Mouse (Mus musculus) hindbrain, embryonic 14.5 days (tissue): ENCODE results near the gene Fam222a. TPM values are rescaled to one million over a fixed set of nuclear protein-coding genes. Genes with fewer than 3 reads are reported as not detected.

Source experiments
- ATAC-seq: fragments of 200-750 bp; cut with Nextera tagmentation; 2 replicates; pipeline ENCODE4 v1.8.0; 2017; ENCODE audit warnings: moderate number of reproducible peaks, mild to moderate bottlenecking, moderate TSS enrichment, moderate library complexity; ENCODE audit not compliant: low FRiP score
- DNase-seq: peaks from one replicate; pipeline ENCODE4 v3.0.0-alpha.2; 2015; ENCODE audit warnings: low spot score
- H3K27ac ChIP-seq: fragments of 300-500 bp; sonication (generic); 2 replicates; pipeline ENCODE4 v1.5.1; 2014; ENCODE audit warnings: mild to moderate bottlenecking, moderate library complexity
- H3K27me3 ChIP-seq: fragments of 300-500 bp; sonication (generic); 2 replicates; pipeline ENCODE4 v1.6.1; 2014; ENCODE audit warnings: mild to moderate bottlenecking, low read length, mixed read lengths; ENCODE audit not compliant: control insufficient read depth, insufficient read depth
- H3K36me3 ChIP-seq: fragments of 300-500 bp; sonication (generic); replicated peaks from 2 replicates; pipeline ENCODE4 v1.6.1; 2014; ENCODE audit not compliant: control insufficient read depth, insufficient read depth
- H3K4me1 ChIP-seq: fragments of 300-500 bp; sonication (generic); replicated peaks from 2 replicates; pipeline ENCODE4 v1.6.1; 2014; ENCODE audit warnings: antibody characterized with exemption, low read length, mixed read lengths; ENCODE audit not compliant: control insufficient read depth, insufficient read depth
- H3K4me2 ChIP-seq: fragments of 300-500 bp; sonication (generic); replicated peaks from 2 replicates; pipeline ENCODE4 v1.6.1; 2014; ENCODE audit warnings: mild to moderate bottlenecking, moderate library complexity
- H3K4me3 ChIP-seq: fragments of 300-500 bp; sonication (generic); replicated peaks from 2 replicates; pipeline ENCODE4 v1.5.1; 2014; ENCODE audit warnings: mild to moderate bottlenecking, low read length
- H3K9ac ChIP-seq: fragments of 300-500 bp; sonication (generic); 2 replicates; pipeline ENCODE4 v1.6.1; 2014
- H3K9me3 ChIP-seq: fragments of 300-500 bp; sonication (generic); 2 replicates; pipeline ENCODE4 v1.6.1; 2016; ENCODE audit warnings: low read length; ENCODE audit not compliant: control insufficient read depth
- WGBS: fragments of 180-500 bp; shearing (Covaris S2); extraction: QIAGEN DNeasy Blood & Tissue Kit; methylation state at CpG from one replicate; pipeline ENCODE4 v1.1.7; 2014; 5-methylcytosine and 5-hydroxymethylcytosine counted together
- polyA plus RNA-seq: library from polyadenylated mRNA; unstranded; fragments of >200 nt; fragmentation: Nextera tagmentation; extraction: Ambion mirVana; gene quantifications from 2 replicates; pipeline ENCODE4 v1.2.1, GENCODE M21; 2014

Gene Fam222a
- polyA plus RNA-seq, 1 experiment from 2014 or later, result 6.6 TPM

DNA sequence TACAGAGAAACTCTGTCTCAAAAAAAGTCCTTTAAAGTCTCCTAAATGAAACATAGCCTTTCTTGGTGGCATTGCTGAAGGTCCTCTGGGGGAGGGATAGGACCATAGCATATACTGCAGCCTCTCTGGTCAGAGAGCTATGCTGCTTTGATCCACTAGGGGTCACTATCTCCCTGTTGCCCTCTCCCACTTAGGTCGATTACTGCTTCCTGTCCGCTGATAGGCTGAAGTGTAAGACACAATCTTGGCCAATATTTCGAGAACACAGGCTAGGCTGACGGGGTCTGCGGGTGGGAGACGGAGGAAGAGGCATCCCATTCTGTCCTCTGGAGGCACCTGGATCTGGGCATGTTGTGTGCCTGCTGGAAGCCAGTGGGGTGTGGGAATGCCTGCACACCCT lies 52.5 kb downstream of the Fam222a start:
- Histone ChIP-seq H3K36me3 (no peaks in the 10 kb centered on the region), H3K4me2 (no peak overlapping the region), H3K27ac (no peak overlapping the region), H3K27me3 (no peaks in the 10 kb centered on the region), H3K9ac (no peak overlapping the region), H3K4me1 (no peaks in the 10 kb centered on the region), H3K9me3 (no peaks in the 10 kb centered on the region), H3K4me3 (no peak overlapping the region)
- no peak for DNase-seq
- no peak for ATAC-seq
- WGBS, result 41% methylated on average over 6 of the region's 6 CpGs

DNA sequence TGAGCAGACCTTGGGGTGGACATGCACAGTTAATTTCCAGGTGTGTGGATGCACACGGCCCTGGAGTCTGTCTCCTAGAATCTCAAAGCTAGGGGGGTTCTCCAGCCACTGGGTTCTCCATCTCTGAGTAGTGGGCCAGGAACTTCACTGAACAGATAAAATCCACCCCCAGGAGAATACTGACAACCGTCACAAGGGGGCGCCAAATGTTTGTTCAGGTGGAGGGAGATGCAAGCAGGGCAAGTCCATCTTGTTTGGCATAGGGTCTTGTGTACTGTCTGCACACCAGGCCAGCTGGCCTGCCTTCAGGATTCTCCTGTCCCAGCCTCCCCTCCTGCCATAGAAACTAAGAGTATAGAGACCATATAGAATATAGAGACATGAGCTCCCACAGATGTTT lies 57.8 kb downstream of the Fam222a start:
- Histone ChIP-seq H3K4me1 (no peaks in the 10 kb centered on the region), H3K9ac (no peak overlapping the region), H3K27ac (no peak overlapping the region), H3K27me3 (no peaks in the 10 kb centered on the region), H3K9me3 (no peaks in the 10 kb centered on the region), H3K4me3 (no peak overlapping the region), H3K4me2 (no peak overlapping the region), H3K36me3 (no peaks in the 10 kb centered on the region)
- ATAC-seq (no peak), DNase-seq (peak; percentile 53)
- 23% methylated on average over 3 of the region's 3 CpGs for WGBS

DNA sequence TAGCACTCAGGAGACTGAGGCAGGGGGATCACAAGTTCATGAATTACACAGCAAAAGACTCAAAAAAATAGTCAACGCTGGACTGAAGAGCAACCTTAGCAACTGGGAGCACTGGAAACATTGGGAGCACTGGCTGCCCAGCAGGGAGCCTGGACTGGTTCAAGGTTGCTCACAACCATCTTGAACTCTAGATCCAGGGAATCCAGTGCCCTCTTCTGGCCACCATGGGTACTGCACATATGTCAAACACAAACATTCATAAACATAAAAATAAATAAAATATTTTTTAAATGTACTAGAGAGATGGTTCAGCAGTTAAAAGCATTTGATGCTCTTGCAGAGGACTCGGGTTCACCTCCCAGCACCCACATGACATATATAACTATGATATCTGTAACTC lies 63.5 kb downstream of the Fam222a start:
- WGBS, result 52% methylated on average over 2 of the region's 2 CpGs

GRCm38 (mm10) chr5:114636091-114636490 lies 68.3 kb downstream of the Fam222a start:
- H3K36me3 ChIP-seq, result no peaks in the 10 kb centered on the region
- no peaks in the 10 kb centered on the region for H3K9me3 ChIP-seq
- H3K27me3 ChIP-seq, result no peaks in the 10 kb centered on the region
- no peak overlapping the region for H3K4me3 ChIP-seq
- no peaks in the 10 kb centered on the region for H3K4me1 ChIP-seq
- H3K9ac ChIP-seq, result no peak overlapping the region
- WGBS, result 86% methylated on average over 25 of the region's 25 CpGs
- no peak for ATAC-seq
- no peak overlapping the region for H3K4me2 ChIP-seq
- DNase-seq, result no peak
- no peak overlapping the region for H3K27ac ChIP-seq

More for the DNA sequence above, 63.5 kb downstream of the Fam222a start:
- Histone ChIP-seq H3K36me3 (no peaks in the 10 kb centered on the region), H3K27ac (no peak overlapping the region), H3K9me3 (no peaks in the 10 kb centered on the region), H3K9ac (no peak overlapping the region), H3K4me3 (no peak overlapping the region), H3K27me3 (no peaks in the 10 kb centered on the region), H3K4me2 (no peak overlapping the region), H3K4me1 (no peaks in the 10 kb centered on the region)
- ATAC-seq (no peak), DNase-seq (no peak)

DNA sequence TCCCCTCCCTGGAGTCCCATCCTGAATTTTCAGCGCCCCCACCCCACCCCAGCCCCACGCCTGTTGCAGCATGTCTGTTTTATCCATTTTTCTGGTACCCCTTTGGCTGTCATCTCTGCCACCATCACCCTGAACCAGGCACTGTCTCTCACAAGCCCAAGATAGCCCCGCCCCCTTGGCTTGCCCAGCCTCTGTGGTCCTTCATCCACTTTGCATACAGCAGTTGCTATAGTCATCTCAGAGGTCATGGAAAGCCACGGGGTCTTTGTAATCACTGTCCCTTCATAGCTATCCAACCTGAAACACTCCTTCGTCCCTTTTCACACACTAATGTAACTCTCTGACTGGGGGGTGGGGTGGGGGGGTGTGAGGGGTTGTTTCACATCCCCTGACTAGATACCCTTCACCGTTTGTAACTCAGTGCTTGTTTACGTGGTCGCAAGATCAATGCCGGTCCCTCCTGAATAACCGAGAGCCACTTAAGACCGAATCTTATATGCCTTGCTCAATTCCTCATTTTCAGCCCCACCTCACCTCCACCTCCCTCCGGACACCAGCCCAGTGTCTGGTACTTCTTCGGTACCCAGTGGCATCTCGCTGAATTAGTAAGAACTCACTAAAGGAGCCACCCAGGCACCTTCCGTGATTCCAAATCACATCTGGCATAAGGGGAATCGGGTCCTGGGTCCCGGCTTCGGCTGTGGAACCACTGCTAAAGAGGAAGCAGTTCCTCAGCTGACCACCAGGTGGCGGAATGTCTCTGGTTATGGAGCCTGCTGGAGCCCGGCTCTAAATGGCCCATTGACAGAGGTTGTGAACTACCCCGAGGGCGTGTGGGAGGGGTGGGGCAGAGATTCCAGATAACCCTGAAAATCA lies 71.2 kb downstream of the Fam222a start:
- Histone ChIP-seq H3K4me2 (peak overlapping the region; percentile 38), H3K27me3 (no peaks in the 10 kb centered on the region), H3K9ac (no peak overlapping the region), H3K4me3 (no peak overlapping the region), H3K36me3 (no peaks in the 10 kb centered on the region), H3K9me3 (no peaks in the 10 kb centered on the region), H3K27ac (no peak overlapping the region), H3K4me1 (no peaks in the 10 kb centered on the region)
- DNase-seq (peak; percentile 90), ATAC-seq (peak; percentile 71; the same call in 1 of the 2 replicates)
- WGBS, result 18% methylated on average over 22 of the region's 22 CpGs

GRCm38 (mm10) chr5:114639645-114639957 lies 71.8 kb downstream of the Fam222a start:
- no peak overlapping the region for H3K27ac ChIP-seq
- H3K9ac ChIP-seq, result no peak overlapping the region
- no peaks in the 10 kb centered on the region for H3K9me3 ChIP-seq
- no peaks in the 10 kb centered on the region for H3K27me3 ChIP-seq
- ATAC-seq (0 out of 2 replicates have a peak, but pooled peaks have one; percentile 21), DNase-seq (no peak)
- no peak overlapping the region for H3K4me3 ChIP-seq
- H3K4me2 ChIP-seq, result peak overlapping the region; percentile 38
- no peaks in the 10 kb centered on the region for H3K4me1 ChIP-seq
- WGBS, result 35% methylated on average over 7 of the region's 7 CpGs
- H3K36me3 ChIP-seq, result no peaks in the 10 kb centered on the region

DNA sequence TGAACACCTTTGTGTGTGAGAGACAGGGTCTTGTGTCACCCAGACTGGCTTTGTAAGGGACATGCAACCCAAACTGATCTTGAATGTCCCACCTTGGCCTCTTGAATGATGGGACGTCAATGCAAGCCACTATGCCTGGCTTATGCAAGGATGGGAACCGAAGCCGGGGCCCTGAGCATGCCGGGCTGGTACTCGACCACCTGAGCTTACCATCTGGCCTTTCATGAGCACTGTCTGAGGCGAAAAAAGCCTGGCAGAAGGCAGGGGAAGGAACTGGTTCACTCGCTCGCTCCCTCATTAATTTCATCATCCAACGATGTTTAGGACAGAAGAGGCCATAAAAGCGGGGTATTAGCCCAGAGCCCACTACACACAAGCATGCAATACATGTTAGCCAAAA lies 73.0 kb downstream of the Fam222a start:
- Histone ChIP-seq H3K27me3 (no peaks in the 10 kb centered on the region), H3K9me3 (no peaks in the 10 kb centered on the region), H3K4me3 (no peak overlapping the region), H3K9ac (no peak overlapping the region), H3K36me3 (no peaks in the 10 kb centered on the region), H3K27ac (no peak overlapping the region), H3K4me2 (no peak overlapping the region), H3K4me1 (no peaks in the 10 kb centered on the region)
- 71% methylated on average over 10 of the region's 10 CpGs for WGBS
- no peak for ATAC-seq
- DNase-seq, result no peak

DNA sequence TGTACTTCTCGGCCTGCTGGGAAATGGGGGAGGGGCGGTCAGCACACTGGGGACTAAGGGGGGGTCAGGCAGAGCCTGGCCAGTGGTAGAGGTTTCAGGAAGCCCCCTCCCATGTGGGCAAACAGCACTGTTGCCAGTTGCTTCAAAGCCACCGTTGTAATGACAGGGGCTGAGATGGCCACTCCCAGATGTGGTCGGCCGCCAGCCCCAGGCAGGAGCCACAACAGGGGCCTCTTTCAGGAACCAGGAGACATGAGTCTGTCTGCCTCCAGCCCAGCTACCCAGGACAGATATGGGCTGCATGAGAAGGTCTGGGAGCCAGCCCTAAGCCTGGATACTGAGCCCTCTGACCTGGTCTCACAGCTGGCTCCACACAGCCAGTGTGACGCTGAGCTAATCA lies 77.1 kb downstream of the Fam222a start:
- H3K27me3 ChIP-seq, result no peaks in the 10 kb centered on the region
- peaks cover 11% of the 10 kb centered on the region; the same call in 1 of the 2 replicates for H3K4me1 ChIP-seq
- H3K36me3 ChIP-seq, result no peaks in the 10 kb centered on the region
- no peak overlapping the region for H3K27ac ChIP-seq
- DNase-seq, result no peak
- H3K4me3 ChIP-seq, result no peak overlapping the region
- WGBS, result 51% methylated on average over 6 of the region's 6 CpGs
- no peak overlapping the region for H3K9ac ChIP-seq
- H3K4me2 ChIP-seq, result no peak overlapping the region
- H3K9me3 ChIP-seq, result no peaks in the 10 kb centered on the region
- no peak for ATAC-seq

- ATAC-seq, result no peak
- Histone ChIP-seq H3K27ac (no peak overlapping the region), H3K4me3 (no peak overlapping the region), H3K36me3 (no peaks in the 10 kb centered on the region), H3K4me1 (peaks cover 14% of the 10 kb centered on the region; the same call in 1 of the 2 replicates), H3K9ac (no peak overlapping the region), H3K9me3 (no peaks in the 10 kb centered on the region), H3K4me2 (no peak overlapping the region), H3K27me3 (no peaks in the 10 kb centered on the region; the same call in 1 of the 2 replicates)
- no peak for DNase-seq
- 86% methylated on average over 5 of the region's 5 CpGs for WGBS
These were observed 78.1 kb downstream of the Fam222a start for GRCm38 (mm10) chr5:114645916-114646315.
